Mouse (Mus musculus) neural tube, embryonic 10.5 days (tissue): ENCODE measurements around the gene Zscan21.
A peak's percentile ranks its signal among the peaks of the same experiment; 100 is the strongest.
"Not testable (repeated sequence)": the region's sequence is repeated elsewhere in the genome, so short reads cannot be mapped to it uniquely, and the experiment has no call there.

ENCODE experiments used
- DNase-seq: peaks from one replicate; pipeline ENCODE4 v3.0.0-alpha.2; 2017; ENCODE audit warnings: low spot score; ENCODE audit errors: extremely low spot score

Gene Zscan21

DNA sequence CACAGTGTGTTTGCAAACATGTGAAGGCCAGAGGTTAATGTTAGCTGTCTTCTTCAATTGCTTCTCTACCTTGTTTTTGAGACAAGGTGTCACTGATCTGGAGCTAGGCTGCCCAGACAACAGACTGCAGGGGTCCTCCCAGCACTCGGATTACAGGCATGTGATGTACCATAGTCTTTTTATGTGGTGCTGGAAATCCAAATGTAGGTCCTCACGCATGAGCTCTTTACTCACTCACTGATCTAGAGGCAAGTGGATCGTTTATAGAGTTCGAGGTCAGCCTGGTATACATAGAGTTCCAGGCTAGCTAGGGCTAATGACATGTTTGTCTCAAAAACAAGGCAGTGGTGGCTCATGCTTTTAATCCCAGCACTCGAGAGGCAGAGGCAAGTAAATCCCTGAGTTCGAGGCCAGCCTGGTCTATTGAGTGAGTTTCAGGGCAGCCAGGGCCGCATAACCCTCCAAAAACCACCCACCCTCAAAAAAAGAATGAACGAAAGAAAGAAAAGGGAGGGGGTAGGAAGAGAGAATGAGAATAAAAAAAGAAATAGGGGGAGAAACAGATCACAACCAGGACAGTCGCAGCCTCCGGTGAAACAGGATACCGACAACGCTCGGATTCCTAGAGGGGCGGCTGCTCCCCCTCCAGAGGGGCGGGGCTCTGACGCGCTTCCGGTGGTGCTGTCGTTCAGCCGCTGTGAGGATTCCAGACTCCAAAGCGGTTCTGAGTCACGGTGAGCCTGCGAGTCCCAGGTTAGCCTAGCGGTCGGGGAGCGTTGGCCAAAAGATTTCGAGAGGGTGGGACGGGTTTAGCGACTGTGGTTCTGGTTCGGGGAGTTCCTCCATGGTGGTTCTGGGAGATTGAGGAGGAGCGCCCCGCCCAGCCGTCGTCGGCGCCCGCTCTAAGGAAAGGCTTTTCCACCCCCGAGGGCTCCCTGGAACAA is at the start of gene Zscan21:
Zscan21 (plus strand) TSS at position 649 of the 944 bp plus-strand sequence.
- peak; percentile 90 for DNase-seq

DNA sequence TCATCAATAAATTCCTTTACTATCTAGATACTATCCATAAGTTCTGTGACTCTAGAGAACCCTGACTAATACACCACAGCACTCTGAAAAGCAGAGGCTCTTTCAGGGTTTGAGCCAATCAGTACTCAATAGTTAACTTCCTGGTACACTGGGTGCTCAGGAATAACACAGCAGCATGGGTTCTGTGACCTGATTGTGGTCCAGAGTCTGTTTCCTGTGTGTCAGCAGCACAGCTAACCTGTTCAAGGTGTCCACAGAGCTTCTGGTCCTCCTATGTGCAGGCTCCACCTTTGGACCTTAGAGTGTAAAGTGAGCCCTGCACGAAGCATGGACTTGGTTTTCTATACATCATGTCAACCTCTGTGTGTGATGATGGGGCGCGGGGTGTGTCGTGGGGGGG is 42.9 kb upstream of the Zscan21 start:
- DNase-seq: no peak

DNA sequence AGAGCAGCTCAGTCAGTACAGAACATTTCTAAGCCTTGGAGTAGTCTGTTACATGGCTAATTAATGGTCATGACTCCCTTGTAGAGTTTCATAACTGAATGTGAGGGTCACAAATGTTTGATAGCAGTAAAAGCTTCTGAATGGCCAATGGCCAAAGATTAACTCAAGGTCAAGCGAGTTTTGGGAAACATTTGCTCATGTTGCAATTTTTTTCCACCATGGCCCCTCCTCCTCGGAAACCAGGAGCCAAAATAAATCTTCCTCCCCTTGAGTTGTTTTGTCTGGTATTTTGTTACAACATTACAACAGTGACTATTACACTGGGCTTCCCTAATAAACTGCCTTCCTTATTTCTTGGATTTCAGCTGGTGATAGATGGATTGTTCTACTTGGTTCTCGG is 41.0 kb upstream of the Zscan21 start:
- no peak for DNase-seq

DNA sequence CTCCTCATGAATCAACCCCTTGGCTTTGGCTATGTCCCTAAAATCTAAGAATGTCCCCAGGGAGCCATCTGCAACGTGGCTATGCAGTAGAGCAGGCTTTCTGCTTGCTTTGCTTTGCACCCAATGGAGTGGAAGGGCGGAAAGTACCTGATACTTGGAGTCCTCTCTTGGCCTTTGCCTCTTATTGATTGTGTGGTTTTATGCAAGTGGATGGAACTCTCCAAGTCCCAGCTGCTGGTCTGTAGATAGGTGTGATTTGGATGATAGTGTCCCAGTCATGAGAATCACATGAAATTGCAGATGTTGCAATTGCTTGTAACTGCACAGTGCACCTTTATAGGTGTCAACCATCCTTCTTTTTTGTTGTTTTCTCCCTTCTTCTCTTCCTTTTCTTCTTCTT is 40.6 kb upstream of the Zscan21 start:
- DNase-seq: no peak

DNA sequence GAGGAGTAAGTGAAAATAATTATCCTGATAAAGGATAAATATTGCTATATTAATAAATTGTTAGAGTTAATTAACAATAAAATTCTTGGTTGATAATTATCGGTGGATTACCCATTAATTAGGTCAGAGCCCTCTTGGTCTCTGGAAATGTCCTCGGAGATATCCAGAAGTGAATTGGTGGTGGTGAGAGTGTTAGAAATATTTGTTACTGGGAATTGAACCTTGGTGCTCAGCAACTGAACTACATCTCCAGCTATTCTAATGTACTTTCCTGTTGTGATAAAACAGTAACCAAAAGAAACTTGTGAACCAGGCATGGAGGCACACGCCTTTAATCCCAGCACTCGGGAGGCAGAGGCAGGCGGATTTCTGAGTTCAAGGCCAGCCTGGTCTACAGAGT is 36.2 kb upstream of the Zscan21 start:
- DNase-seq: no peak

DNA sequence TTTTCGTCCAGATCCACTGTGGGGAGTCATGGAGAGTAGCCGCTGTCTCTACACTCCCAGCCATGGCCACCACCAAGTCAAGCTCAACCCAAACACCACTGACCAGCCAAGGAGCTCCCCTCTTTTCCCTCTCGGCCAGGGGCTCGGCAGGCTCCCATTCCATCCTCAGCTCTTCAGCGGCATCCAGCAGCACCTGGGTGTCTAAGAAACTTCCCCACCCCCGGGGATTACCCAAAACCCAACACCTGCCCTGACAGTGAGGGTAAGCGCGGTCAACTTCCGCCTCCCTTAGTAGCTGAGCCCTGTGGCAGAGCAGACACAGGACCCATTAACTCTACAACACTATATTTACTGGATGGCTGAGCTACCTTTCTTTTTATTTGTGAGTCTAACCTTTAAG is 35.3 kb upstream of the Zscan21 start:
- no peak for DNase-seq

DNA sequence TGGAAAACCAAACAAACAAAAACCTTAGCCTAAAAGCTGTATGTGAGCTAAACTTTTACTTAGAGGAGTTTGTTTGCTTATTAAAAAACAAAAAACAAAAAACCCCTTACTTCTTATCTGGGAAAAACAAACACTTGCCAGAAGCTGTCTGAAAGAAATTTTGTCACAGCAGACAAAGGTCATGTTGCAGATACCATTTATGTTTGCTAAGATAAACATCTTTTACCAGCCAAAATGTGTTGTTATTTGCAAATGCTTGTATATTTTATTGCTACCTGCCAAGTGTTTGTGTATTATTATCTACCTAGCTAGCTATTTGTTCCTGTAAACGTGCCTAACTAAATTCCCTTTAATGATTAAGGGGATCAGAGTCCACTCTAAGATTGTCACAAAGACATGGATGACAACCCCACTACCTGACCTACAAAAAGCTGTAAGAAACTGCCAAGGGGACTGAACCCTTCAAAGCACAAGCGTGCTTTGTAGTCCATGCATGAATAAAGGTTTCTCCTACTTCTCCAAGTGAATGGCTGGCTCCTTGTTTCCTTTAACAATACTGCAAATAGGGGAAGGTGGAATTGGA is 33.3 kb upstream of the Zscan21 start:
- DNase-seq: no peak

DNA sequence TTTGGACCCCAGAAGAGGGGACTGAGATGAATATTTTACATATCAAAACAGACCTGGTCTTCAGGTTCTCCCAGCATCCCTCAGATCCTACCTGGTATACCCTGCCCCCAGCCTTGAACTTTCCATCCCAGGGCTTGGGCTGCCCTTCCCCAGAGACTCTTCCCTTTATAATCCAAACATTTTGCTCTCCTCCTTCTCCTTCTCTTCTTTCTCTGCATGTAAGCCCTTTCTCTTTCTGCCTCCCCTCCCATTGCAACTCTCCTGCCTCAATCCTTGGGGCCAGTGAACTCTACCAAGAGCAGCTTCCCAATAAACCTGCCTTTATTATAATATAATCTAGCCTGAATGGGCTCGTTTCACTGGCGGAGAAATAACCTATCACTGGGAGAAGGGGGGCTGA is 32.8 kb upstream of the Zscan21 start:
- no peak for DNase-seq

DNA sequence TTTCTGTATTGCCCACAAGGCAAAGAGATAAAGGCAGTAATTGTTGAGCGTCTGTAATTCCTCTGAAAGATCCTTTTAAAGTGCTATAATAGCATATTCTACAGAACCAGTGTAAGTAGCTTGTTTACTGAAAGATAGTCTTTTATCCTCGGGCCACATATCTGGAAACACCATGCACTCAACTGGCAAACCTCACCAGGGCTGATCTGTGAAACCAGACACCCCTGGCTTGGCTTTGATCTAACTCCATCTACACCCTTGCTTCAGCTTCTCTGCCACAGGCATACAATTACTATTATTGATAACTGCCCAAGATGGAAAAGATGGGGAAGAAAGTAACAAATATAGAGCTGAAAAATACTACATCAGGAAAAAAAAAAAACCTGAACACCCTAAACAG is 32.2 kb upstream of the Zscan21 start:
- no peak for DNase-seq

DNA sequence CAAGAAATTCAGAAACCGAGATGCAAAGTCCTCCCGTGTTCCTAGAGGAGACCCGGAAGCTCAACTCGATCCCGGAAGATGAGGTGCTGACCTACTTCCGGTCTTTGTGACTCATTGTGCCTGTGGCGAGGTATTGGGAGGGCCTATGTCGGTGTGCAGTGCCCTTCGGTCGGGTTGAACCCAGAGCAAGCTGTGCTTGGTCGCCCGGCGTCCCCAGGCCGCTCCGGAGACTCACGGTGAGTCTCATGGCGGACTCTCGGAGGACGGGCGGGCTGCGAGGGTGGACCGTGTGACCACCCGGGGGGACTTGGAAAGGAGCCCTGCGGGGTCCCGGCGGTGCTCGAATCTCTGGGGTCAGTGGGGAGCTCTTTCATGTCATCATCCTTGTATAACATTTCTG is 31.7 kb upstream of the Zscan21 start, which contains the start of gene Zkscan1:
Zkscan1 (plus strand) TSS at position 89 of the 400 bp plus-strand sequence.
- peak; percentile 91 for DNase-seq

DNA sequence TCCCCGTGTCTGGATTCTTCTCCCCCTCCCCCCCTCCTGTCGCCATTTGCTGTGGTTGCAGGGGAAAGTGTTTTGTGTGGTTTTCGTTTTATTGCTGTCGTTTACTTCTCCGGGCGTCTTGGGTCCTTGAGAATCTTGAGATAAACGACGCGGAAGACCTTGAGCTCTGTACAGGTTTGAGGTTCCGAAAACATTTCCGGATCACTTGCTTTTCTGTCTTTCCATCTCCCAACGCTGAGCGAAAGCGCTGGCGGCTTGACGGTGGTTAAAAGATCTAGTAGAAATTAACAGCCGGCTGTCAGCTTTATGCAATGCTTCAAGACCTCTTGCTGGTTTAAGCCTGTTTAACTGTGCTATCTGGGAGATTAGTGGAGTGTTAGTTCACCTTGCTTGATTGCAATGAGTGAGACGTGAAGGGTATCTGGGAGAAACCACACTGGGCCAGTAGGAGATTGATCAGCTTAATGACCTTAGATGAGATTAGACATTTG is 31.2 kb upstream of the Zscan21 start:
- DNase-seq: peak; percentile 38

DNA sequence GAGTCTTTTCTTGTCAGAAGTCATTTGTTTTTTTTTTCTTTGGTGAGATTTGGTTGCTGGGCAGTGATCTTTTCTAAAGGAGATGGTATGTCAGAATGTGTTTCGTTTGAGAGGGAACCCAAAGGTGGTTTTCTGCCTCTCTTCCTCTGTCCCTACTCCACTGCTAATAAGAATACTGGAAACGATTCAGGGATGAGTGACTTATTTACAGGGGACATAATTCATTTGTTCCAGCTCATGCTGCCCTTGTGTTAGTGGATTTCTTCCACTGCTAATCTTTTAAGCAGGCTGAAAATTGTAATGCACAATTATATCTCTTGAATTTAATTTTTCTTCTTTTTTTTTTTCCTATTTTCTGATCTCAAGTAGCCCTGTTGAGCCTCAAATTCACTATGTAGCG is 29.9 kb upstream of the Zscan21 start:
- DNase-seq: no peak

DNA sequence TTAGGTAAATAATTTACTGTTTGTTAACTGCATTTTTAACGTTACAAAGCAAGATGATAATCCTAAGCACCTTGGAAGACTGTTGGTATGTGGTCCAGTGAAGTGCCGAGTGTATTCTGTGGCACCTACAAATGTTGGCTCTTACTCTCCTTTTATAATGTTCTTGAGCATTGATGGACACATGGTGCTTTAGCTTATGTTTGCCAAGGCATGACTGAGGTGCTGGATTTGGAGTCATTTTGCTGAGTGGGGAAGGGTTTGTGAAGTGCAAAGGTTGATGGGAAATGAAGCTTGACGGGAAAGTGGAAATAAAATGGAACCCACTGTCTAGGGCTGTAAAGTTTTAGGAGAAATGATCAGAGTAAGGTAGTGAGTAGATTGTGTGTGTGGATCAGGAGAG is 28.3 kb upstream of the Zscan21 start:
- no peak for DNase-seq

DNA sequence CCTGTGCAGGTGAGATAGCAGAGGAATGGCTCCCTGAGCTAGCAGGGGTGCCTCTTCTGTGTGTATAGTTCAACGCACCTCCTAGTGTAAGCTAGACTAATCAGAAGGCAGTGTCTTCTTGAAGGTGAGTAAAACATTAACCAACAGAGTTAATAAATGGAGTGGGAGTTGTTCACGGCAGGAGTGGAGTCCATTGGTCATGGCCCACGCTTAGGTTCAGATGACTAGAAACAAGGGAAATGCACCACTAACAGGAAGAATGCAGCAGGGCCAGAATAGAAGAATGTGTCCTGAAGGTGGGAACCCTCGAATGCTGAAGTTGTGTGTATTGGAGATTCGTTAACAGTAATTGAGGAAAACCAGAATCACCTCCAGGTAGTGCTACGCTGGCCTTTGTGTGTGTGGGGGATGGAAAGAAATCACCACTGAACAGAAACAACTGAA is 27.6 kb upstream of the Zscan21 start:
- no peak for DNase-seq

DNA sequence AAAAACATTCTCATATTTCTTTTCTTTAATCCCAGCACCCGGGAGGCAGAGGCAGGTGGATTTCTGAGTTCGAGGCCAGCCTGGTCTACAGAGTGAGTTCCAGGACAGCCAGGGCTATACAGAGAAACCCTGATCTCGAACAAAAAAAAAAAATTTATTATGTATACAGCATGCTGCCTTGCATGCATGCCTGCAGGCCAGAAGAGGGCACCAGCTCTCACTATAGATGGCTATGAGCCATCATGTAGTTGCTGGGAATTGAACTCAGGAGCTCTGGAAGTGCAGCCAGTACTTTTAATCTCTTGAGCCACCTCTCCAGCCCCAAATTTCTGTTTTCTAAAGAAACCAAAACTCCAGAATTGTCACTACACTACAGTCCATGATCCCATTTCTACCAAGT is 26.4 kb upstream of the Zscan21 start:
- DNase-seq: no peak

DNA sequence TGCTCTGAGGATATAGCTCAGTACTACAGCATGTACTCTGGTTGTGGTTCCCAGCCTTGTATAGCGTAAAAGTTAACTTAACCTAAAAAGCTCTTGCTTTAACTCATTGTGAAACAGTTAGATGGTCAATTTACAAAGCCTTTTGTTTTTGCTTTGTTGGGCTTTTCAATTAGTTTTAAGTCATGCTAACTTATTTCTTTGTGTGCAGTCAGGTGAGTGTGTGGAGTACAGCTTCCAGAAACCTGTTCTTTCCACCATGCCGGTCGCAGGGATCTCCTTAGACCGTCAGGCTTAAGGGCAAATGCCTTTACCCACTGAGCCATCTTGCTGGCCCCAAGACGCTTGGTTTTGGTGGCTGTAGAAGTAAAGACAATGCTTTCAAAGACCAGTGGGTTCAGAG is 26.0 kb upstream of the Zscan21 start:
- no peak for DNase-seq

DNA sequence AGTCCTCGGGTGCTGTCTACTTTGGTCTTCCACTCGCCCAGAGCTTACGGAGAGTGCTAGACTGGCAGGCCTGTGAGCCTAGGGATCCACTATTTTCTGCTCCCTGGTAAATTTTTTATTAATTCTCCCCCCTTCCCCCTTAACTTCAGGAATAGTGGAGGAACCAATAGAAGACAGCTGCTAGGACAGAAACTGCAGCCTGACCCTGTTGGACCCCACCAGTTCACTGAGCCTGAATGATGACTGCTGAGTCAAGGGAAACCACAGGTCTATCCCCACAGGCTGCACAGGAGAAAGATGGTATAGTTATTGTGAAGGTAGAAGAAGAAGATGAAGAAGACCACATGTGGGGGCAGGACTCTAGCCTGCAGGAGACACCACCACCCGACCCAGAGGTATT is 23.9 kb upstream of the Zscan21 start:
- DNase-seq: no peak

DNA sequence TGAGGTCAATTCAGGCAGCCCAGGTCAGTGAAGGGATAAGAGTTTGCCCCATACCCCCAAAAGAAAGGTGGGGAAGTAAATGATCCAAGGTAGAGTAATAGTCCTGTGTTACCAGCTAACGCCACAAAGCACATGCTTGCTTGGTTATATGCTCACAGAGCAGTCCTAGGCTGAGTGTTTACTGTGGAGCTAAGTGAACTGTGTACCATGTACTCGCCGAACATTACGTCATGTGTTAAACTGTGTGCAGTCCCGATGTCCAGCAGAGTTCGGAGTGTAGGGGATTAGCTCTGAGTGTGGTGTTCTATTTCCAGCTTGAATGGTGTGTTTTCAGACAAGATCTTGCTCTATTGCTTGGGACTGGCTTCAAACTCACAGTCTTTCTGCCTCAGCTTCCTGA is 22.2 kb upstream of the Zscan21 start:
- DNase-seq: no peak

DNA sequence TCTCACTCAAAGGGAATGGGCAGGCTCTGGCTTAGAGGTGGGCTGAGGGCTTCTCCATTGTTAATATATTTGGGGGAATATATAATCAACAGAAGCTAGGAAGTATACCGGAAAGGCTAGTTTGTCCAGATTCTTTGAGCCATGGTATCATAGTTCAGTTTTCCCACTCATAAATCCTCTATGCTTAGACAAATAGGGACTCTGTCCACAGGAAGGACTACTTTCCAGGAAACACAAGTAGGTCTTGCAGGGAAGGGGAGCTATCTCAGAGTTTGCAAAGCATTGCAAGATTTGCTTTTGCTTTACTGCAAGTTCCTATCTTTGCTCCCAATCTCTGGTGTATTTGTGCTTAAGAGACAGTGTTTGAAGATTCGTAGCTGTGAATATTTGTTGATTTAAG is 11.7 kb upstream of the Zscan21 start:
- no peak for DNase-seq

DNA sequence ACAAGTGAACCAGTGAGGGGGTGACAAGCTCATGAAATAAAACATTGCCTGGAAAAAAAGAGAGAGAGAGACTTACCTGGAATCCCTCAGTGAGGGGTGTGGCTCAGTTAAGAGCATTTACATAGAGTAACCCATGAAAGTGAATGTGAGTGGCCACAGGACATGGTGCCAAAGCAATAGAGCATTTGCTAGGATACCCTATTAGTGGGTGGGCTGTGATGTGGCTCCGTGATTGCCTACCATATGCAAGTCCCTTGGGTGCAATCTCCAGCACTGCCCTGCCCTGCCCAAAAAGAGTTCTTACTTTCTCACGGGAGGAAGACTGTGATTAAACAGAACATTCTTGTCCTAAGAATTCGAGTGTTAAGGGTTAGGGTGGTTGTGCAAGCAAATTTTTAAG is 9.6 kb upstream of the Zscan21 start:
- DNase-seq: no peak

DNA sequence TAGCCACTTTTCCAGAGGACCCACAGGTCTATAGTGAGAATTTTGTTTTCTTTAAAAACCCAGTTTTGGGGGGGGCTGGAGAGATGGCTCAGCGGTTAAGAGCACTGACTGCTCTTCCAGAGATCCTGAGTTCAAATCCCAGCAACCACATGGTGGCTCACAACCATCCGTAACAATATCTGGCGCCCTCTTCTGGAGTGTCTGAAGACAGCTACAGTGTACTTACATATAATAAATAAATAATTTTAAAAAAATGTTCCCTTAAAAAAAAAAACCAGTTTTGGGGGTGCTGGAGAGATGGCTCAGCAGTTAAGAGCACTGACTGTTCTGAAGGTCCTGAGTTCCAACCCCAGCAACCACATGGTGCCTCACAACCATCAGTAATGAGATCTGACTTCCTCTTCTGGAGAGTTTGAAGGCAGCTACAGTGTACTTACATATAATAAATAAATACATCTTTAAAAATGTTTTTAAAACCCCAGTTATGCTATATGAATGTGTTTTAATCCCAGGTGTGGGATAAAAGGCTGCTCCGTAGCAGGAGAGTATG is 6.8 kb upstream of the Zscan21 start:
- not testable (repeated sequence) for DNase-seq
